19 mouse cellular contexts compared by ENCODE assay signal in genomic region chr6:90496217-90496616, GRCm38 (mm10). TPM values are rescaled to one million over a fixed set of nuclear protein-coding genes. Genes with fewer than 3 reads are reported as not detected.
A peak's percentile ranks its signal among the peaks of the same experiment; 100 is the strongest.
DNase-seq lines count a peak whose midpoint lies in the region; ATAC-seq and TF ChIP-seq lines count a peak whose summit lies in the region.
"Had no signal": no experiment of that assay in that cellular context is flagged by ENCODE, and none has a peak within 500 bp of the region (broad histone marks: within the 10 kb centered on the region; RNA-seq: fewer than 3 reads in every experiment).

No protein-coding gene starts in this region.

- TF ChIP-seq CTCF in heart, adult 2 months (IDR thresholded peaks at IDR 0.05): no peak

- WGBS in heart, adult 2 months: 34% methylated on average over 3 of the region's 3 CpGs
- 34% methylated on average over 3 of the region's 3 CpGs for WGBS in heart, embryonic 11.5 days (ENCODE audit: insufficient replicate concordance)
- WGBS in heart, embryonic 16.5 days: 36% methylated on average over 3 of the region's 3 CpGs

- H3K4me1 ChIP-seq in heart, adult 2 months (ENCODE audit: control insufficient read depth, insufficient read depth, low read length): peaks cover 11% of the 10 kb centered on the region
- H3K4me1 ChIP-seq in heart, embryonic 11.5 days (ENCODE audit: control insufficient read depth, insufficient read depth, low read length): peaks cover 12% of the 10 kb centered on the region
- H3K4me1 ChIP-seq in heart, embryonic 16.5 days (ENCODE audit: control insufficient read depth, insufficient read depth, low read length): peaks cover 27% of the 10 kb centered on the region

- intact Hi-C loops in heart, adult 2 months (cut with DNase I): no loop called here

- H3K9ac ChIP-seq in heart, adult 2 months (ENCODE audit: low read depth, low read length): no peak overlapping the region
- H3K9ac ChIP-seq in heart, embryonic 11.5 days (ENCODE audit: low read depth, low read length): no peak overlapping the region
- H3K9ac ChIP-seq in heart, embryonic 16.5 days (ENCODE audit: low read length): no peak overlapping the region
- H3K9ac ChIP-seq: stomach, embryonic 15.5 days had no signal

- TF ChIP-seq POLR2A in heart, adult 2 months (IDR thresholded peaks at IDR 0.05; ENCODE audit: insufficient read depth, low read depth, low read length): no peak

- peak overlapping the region; percentile 43 for H3K27ac ChIP-seq in heart, adult 2 months
- peak overlapping the region; percentile 24; the same call in 1 of the 2 replicates for H3K27ac ChIP-seq in heart, embryonic 11.5 days (ENCODE audit: low read depth, low read length)
- peak overlapping the region; percentile 2; the same call in 1 of the 2 replicates for H3K27ac ChIP-seq in heart, embryonic 16.5 days (ENCODE audit: low read length)
- H3K27ac ChIP-seq: stomach, embryonic 15.5 days had no signal

- TF ChIP-seq EP300 in heart, adult 2 months (IDR thresholded peaks at IDR 0.05; ENCODE audit: insufficient read depth, low read depth, low read length): 0 out of 2 replicates have a peak, but pooled peaks have one; percentile 6

- no peak overlapping the region for H3K4me3 ChIP-seq in heart, adult 2 months
- no peak overlapping the region for H3K4me3 ChIP-seq in heart, embryonic 11.5 days (ENCODE audit: low read depth, low read length)
- no peak overlapping the region for H3K4me3 ChIP-seq in heart, embryonic 16.5 days (ENCODE audit: low read length)
- H3K4me3 ChIP-seq: forebrain, embryonic 10.5 days; midbrain, embryonic 10.5 days; stomach, embryonic 15.5 days had no signal

- ATAC-seq in heart, embryonic 11.5 days (replicated peaks; ENCODE audit: insufficient number of reproducible peaks, low FRiP score, low TSS enrichment): no peak
- no peak for ATAC-seq in heart, embryonic 16.5 days (replicated peaks; ENCODE audit: extremely low read depth, insufficient read depth, low FRiP score)
- ATAC-seq: inflammation-experienced regulatory T-cells, adult 6 months had no signal

- no peaks in the 10 kb centered on the region for H3K27me3 ChIP-seq in heart, adult 2 months (ENCODE audit: control insufficient read depth, insufficient read depth, low read length)
- H3K27me3 ChIP-seq in heart, embryonic 11.5 days (ENCODE audit: control insufficient read depth, insufficient read depth, low read length): no peaks in the 10 kb centered on the region
- no peaks in the 10 kb centered on the region; the same call in 1 of the 2 replicates for H3K27me3 ChIP-seq in heart, embryonic 16.5 days (ENCODE audit: control insufficient read depth, insufficient read depth, low read length)
- H3K27me3 ChIP-seq: stomach, embryonic 15.5 days had no signal

- H3K79me2 ChIP-seq in heart, adult 2 months (replicated peaks; ENCODE audit: control insufficient read depth, insufficient read depth, low read length): no peaks in the 10 kb centered on the region

- no peaks in the 10 kb centered on the region for H3K9me3 ChIP-seq in heart, embryonic 11.5 days (replicated peaks; ENCODE audit: control insufficient read depth, low read length)
- no peaks in the 10 kb centered on the region for H3K9me3 ChIP-seq in heart, embryonic 16.5 days (replicated peaks; ENCODE audit: control insufficient read depth, low read length)
- H3K9me3 ChIP-seq: forebrain, embryonic 10.5 days; midbrain, embryonic 10.5 days; stomach, embryonic 15.5 days had no signal

- H3K4me2 ChIP-seq in heart, embryonic 11.5 days: no peak overlapping the region
- no peak overlapping the region for H3K4me2 ChIP-seq in heart, embryonic 16.5 days (ENCODE audit: low read depth, low read length)
- H3K4me2 ChIP-seq: stomach, embryonic 15.5 days had no signal

- DNase-seq in heart, adult 2 months: no peak
- DNase-seq in heart, postnatal 4 days: no peak
- DNase-seq in lung, postnatal 36 days: peak; percentile 23
- DNase-seq in lung, postnatal 10 days: no peak
- DNase-seq in left cerebral cortex, adult 9 months (ENCODE audit: low spot score in 2 of 2): no peak
- no peak for DNase-seq in ovary, adult 18-20 months (ENCODE audit: low spot score)
- DNase-seq: adrenal gland, adult 2 months; cerebellum, adult 8-10 months; kidney, adult 2 months; kidney, postnatal 10 days; lung, adult 18-20 months; thymus, adult 18-20 months; thymus, postnatal 4 days had no signal

- H3K36me3 ChIP-seq in heart, adult 2 months (ENCODE audit: control insufficient read depth, insufficient read depth, low read length): no peaks in the 10 kb centered on the region
- no peaks in the 10 kb centered on the region for H3K36me3 ChIP-seq in heart, embryonic 11.5 days (ENCODE audit: control insufficient read depth, insufficient read depth, low read length)
- no peaks in the 10 kb centered on the region for H3K36me3 ChIP-seq in heart, embryonic 16.5 days (ENCODE audit: control insufficient read depth, insufficient read depth)
- H3K36me3 ChIP-seq: forebrain, embryonic 10.5 days; midbrain, embryonic 10.5 days; stomach, embryonic 15.5 days had no signal

RNA-seq across cellular contexts. Expression of gene Aldh1l1, which starts 10.0 kb away (rescaled TPM):
- 1 to 10 TPM; 2.5 to 3.7 TPM for total RNA-seq in heart, adult 2 months (2021)
- 3.2 and 7.5 TPM in 2 replicates for polyA plus RNA-seq in heart, adult 2 months (2012; rRNA removed)
- 1 to 10 TPM in 1 of 2 experiments, under 1 TPM in 1; 0.61 to 1.2 TPM for total RNA-seq in heart, postnatal 4 days (2021)
- polyA plus RNA-seq in heart, embryonic 11.5 days (2014; fragmentation: Nextera tagmentation; extraction: Ambion mirVana): 1.00 and 1.2 TPM in 2 replicates
- polyA plus RNA-seq in heart, embryonic 16.5 days (2015; fragmentation: Nextera tagmentation; extraction: Ambion mirVana): 4.6 and 6.5 TPM in 2 replicates

RNA-seq across cellular contexts. Expression of gene Klf15, which starts 33.8 kb away (rescaled TPM):
- total RNA-seq in heart, adult 2 months (2021): 10 to 100 TPM; 64.7 to 67.4 TPM
- 54.7 and 60.2 TPM in 2 replicates for polyA plus RNA-seq in heart, adult 2 months (2012; rRNA removed)
- total RNA-seq in heart, postnatal 4 days (2021): 10 to 100 TPM in 1 of 2 experiments, 1 to 10 TPM in 1; 9.7 to 11.6 TPM
- 6.0 and 6.2 TPM in 2 replicates for polyA plus RNA-seq in heart, embryonic 11.5 days (2014; fragmentation: Nextera tagmentation; extraction: Ambion mirVana)
- polyA plus RNA-seq in heart, embryonic 16.5 days (2015; fragmentation: Nextera tagmentation; extraction: Ambion mirVana): 28.2 and 28.7 TPM in 2 replicates
- polyA plus RNA-seq: inflammation-experienced regulatory T-cells, adult 6 months had no signal
